Mouse (Mus musculus): ENCODE data around the gene Trhde.

Gene Trhde

DNA sequence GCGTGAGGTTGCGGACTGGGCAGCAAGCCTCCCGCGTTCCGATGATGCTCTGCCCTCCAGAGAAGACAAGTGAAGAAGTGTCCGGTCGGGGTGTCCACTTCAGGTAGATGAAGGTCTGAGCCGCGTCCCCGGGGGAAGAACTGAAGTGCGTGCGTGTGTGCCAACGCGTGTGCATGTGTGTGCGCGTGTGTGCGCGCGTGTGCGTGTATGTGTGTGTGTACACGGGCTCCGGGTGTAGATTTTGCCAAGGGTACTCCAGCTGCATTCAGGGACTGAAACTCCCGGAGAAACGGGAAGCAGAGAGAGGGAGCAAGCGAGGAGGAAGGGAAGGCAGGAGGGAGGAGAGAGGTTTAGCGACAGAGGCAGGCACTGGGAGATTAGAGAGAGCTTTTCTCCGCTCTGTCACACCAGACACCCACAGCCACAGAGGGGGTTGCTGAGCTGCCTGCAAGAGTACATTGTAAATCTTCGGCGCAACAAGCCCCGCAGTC, at the start of gene Trhde:
Trhde (minus strand) TSS at position 147 of the 491 bp plus-strand sequence.
- DNase-seq (ENCODE audit: low read depth, low spot score) = peak; percentile 85

DNA sequence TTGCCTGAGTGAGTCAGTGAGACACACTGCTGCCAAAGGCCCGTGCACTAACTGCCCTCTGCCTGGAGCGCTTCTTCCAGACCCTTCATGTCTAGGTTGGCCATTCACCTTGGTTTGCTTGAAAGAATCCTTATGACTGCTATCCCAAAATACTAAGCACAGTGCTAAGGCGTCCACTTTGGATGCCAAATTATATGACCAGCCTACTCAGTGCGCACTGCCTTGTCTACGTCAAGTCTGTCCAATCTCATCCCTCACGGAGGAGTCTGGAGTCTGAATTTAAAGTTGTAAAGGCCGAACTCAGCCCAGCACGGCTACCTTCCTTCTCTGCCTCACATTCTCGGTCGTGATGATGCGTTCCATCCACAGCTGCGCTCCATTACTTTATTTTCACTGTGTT, 39.9 kb upstream of the Trhde start:
- peak; percentile 20 for DNase-seq (ENCODE audit: low read depth, low spot score)

DNA sequence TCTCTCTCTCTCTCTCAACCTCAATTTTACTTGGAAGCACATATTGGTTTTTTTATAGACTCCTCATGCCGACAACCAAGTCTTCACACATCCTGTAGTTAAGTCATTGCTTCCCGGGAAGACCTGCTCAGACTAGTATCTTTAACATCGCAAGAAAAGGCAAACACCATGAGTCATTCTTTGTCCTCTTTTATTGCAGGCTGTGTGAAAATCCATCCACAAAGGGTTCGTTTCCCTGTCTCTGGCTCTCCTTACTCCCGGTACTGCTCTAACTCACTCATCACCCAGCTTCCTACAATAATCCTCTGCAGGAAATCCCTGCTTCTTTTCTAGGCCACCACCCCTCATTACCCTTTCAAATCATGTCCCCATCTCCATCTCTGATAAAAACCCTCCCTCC, 39.3 kb upstream of the Trhde start:
- peak; percentile 74 for DNase-seq (ENCODE audit: low read depth, low spot score)

DNA sequence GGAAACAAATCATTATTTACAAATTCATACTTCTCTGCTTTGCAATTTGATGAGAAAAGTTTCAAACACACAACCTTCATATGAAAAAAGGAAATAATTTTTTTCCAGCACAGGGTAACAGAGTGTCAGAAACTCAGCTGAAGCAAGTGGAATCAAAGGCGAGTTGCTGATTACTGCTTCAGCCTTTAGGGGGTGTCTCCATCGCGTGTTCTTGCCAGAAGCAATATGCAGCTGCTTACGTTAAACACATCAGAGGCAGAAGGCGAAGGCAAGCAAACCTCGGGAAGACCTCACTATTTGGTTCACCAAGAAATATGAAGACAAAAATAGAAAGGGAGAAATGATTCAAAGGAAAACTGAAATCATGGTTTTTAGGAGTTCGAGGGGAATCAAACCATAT, 29.2 kb upstream of the Trhde start:
- peak; percentile 70 for DNase-seq (ENCODE audit: low read depth, low spot score)

DNA sequence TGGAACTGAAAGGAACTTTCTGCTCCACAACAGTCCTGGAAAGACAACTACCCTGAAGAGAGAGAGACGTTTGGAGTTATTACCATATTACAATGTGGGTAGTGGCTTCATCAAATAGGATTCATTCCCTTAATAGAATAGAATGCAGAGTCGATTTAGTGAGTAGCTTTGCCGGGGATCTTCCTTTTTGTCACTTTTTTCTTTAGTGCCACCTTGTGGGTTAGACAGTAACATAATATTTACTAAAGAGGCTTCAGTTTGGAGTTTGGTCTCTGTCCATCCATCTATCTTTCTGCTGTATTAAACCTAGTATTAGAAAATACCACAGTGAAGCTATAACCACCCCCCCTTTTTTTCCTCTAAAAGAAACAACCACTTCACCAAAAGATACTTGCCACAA, 6.7 kb upstream of the Trhde start:
- DNase-seq (ENCODE audit: low read depth, low spot score) = peak; percentile 36

DNA sequence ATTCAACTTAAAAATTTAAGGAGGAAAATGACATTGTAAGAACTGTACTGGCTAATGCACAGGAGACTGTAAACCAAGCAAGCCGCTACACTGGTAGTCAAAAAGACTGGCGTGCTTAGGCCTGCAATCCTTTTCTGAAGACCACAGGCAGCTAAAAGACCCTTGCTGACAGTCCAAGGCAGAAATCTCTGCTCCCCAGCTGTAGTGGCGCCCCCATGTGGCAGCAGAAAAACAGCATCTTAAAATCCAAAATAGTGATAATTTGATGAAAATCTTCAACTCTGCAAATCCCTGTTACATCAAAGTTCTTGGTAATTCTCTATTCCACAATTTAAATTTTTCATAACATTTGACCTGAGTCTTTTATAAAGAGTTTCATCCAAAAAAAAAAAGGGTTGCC, 3.8 kb upstream of the Trhde start:
- peak; percentile 63 for DNase-seq (ENCODE audit: low read depth, low spot score)

DNA sequence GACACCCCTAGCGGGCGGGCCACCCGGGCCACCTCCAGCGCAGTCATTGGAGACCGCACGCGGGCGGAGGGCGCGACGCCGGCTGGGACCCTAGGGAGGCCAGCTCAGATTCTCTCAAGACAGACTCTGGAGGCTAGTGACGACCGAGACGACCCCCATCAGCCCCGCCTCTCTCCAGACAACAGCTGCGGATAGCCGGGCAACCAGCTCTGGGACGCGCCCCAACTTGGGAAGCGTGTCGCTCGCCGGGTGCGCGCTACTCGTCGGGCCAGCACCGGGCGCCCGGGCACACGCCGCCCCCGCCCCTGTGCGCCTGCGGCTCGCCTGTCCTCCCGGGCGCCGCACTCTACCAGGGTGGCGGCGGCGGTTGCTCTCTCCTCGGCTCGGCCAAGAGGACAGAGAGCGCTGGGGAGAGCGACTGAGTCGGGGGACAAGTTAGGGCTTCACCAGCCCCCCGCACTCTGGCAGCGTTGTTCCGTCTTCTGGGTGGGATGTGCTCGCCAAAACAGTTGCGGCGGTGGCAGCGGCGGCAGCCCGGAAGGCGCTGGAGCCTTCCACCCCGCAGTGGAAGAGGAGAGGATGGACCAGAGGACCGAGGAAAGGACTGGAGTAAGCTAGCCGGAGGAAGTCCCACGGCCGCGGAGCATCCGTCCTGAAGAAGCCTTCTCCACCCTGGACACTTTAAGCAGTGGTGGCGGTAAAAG, 498 bp downstream of the Trhde start:
- peak; percentile 75 for DNase-seq (ENCODE audit: low read depth, low spot score)

DNA sequence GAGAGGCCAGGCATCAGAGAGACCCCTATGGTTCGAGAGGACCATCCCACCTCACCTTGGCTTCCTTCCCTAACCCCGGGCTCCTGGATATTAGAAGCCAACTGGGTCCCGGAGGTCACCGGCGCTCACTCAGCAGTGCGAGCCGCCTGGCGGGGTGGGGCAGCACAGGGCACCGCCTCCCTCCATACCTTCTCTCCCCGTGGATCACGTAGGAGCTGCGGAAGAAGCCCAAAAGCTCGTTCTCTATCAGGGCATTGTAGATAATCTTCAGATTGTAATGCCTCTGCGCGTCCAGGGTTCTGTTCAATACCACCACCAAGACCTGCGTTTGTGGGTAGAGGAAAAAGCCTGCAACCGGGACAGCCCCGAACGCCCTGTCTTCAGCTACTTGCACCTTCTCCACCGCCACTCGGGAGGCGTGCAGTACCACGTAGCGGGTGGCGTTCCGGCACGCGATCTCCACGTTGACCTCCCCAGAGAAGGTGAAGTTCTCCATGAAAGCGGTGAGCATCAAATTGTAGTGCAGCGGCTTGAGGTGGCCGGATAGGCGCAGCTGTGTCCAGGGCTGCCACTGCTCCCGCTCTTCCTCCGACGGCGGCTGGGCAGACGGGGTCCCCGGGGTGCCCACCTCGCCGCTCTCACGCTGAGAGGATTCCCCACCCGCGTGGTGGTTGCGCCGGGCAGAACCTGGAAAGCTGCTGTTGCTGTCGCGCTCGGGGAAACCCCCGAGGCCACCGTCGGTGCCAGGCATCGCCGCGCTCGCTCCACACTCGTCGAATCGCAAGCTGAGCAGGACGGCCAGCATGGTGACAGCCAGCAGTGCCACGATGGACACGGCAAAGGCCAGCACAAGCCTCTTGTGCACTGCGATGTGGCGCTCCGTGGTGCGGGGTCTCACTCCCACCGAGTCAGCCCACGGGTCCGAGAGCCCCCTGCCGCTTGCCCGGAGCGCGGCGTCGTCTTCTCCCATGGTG, 1.5 kb downstream of the Trhde start:
- peak; percentile 68 for DNase-seq (ENCODE audit: low read depth, low spot score)

DNA sequence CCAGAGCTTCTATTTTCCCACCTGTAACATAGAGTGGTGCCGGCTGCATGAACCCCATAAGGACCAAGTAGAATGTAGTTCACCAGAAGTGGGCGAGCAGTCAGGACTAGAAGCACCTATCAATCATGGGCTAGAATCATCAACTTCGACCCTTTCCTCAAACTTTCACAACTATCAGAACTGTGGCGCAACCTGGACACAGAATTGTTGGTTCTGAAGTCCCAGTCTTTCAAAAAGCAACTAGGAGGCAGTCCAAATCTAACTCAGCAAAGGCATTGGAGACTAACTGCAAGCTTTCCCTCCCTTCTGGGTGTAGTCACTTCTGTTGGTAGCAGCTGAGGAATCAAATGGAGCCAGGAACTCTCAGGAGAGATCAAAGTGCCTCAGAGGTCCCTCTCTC, 2.6 kb downstream of the Trhde start:
- peak; percentile 50 for DNase-seq (ENCODE audit: low read depth, low spot score)

DNA sequence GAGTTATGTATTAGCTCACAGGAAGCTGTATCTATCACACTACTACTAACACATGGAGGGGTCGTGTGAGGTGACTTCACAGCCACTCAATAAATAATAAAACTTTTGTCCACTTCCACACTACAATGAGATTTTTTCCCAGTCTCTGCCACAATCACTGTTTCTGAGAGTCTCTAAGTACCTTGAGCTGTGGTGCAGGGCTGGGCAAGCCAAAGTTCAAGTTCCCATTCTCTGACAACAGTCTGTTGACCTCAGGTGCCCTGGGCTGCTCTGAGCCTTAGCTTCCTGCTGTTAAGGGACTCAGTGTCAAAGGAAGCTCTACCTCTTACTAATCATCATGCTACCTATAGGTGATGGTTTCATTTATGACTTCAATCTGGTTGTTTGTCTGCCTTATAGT, 3.3 kb downstream of the Trhde start:
- no peak for DNase-seq (ENCODE audit: low read depth, low spot score)

DNA sequence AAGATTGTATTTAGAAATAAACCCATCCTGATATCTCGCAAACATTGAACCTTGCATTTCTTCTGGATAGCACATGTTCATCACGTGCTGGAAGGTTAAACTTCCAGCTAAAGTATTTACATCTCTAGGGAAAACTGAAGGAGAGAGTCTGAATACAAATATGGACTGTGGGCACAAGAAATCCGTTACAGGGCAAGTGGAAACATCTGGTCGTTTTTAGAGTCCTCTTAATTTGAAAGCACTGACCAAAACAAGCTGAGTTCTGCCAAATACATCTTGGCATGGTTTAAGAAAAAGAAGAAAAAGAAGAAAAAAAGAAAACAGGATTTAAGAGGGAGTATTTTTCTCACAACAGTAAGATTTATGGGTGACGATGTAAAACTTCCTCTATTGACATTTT, 3.9 kb downstream of the Trhde start:
- DNase-seq (ENCODE audit: low read depth, low spot score) = no peak

DNA sequence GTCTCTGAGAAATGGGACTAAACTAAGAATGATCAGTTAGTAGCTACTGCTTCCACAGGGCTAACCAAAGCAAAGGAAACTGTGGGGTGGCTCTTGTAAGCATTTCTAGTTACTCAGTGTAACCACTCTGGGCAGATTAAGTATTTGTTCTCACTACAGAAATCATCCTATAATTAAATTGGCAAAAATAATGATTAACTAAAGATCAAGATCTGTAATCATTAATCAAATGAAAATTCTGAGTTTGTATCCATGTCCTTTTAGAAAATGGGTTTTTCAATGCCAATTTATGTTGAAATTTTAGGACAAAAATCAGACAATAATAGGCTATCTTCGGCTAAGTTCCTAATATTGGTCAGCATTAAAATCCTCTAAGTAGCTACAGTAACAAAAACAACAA, 4.4 kb downstream of the Trhde start:
- no peak for DNase-seq (ENCODE audit: low read depth, low spot score)

DNA sequence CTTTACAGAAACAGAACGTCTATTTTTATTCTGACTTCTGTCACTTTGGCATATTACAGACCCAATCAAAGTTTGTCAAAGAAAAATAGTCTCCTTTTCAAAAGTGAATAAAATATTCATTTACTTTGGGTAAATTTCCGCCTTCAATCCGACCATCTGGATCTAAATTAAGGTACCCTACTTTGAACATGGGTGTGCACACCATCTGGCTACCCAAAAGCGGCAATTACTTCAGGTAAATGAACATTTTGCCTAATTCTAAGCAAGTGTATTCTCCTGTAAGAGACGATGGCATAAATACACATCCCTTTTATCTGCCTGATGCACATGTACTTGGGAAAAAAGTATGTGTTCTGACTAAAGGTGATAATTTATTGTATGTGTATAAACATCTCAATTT, 5.2 kb downstream of the Trhde start:
- peak; percentile 56 for DNase-seq (ENCODE audit: low read depth, low spot score)

DNA sequence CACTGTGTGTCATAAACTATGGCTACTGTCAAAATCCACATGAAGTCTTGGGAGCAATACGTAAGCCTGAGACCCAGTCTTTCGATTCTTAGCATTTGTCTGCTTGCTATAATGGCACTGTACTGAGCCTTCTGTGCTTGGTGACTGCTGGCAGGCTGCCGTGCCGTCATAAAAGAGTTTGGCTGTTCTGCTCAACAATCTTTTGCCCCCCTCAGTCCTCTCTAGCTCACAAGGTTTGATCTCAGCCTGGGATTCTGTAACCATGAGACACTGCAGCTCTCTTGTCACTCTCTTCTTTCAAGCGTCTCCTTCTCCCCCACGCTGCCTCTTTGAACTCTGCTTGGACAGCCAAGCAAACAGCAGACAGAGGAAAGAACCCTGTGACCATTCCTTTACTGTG, 7.9 kb downstream of the Trhde start:
- peak; percentile 51 for DNase-seq (ENCODE audit: low read depth, low spot score)

DNA sequence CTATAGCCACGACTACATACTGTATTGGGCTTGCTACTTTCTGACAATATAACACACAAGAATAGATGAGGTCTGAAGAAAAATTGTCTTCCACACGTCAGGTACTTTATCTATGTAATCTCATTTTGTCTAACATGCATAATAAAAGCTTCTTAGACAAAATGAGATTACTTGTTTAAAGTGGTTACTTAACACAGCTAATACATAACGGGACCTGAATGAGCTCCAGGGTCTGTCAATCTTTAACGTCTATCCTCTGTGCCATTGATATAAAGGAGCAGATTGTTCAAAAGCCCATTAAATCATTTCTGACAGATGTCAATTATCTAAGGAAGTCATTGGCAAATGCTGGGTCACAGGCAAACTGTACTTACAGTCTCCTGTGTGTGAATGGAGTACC, 36.2 kb downstream of the Trhde start:
- DNase-seq (ENCODE audit: low read depth, low spot score) = no peak

DNA sequence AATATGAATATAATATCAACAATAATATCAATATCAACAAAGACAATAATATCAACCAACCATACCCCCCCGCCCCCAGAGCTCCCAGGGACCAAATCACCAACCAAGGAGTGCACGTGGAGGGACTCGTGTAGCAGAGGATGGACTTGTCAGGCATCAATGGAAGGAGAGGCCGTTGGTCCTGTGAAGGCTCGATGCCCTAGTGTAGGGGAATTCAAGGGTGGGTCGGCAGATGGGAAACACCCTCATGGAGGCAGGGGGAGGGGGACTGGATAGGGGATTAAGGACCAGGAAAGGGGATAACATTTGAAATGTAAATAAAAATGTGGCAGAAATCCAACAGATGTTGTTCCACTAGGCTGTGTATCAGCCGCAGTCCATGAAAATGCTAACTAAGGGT, 40.0 kb downstream of the Trhde start:
- DNase-seq (ENCODE audit: low read depth, low spot score) = no peak

DNA sequence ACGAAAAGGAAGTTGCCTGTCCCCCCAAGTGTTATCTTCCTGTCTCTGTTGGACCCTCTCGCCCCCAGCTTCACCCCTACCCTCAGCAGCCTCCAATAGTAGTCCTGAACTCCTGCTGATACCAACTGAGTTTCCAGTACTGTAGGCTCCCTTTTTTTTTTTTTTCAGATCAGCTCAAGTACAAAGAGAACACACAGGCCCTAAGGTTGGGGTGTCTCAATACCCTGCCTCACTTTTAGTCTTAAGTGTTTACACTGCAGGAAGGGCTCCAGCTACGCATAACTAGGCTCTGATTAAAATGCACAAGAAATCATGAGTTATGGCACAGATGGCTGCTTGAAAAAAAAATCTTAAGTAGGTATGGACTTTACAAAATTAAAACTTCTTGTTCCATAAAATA, 42.9 kb downstream of the Trhde start:
- DNase-seq (ENCODE audit: low read depth, low spot score) = no peak

DNA sequence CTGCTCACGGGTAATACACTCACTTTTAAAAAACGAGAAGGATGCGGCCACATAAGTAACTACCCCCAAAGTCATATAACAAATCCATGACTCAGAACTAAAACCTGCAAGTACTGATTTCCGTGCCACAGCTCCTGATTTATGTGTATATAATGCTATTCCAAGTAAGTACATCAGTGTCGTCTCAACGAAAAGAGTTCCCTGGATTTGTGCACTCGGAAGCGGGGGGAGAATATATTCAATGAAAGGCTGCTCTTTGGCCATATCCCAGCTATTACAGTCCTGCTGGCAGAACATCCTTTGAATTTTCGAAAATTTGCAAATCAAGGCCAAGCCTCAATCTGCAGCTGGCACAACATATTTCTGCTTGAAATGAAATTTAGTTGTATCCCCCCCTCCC, 43.5 kb downstream of the Trhde start:
- peak; percentile 37 for DNase-seq (ENCODE audit: low read depth, low spot score)

DNA sequence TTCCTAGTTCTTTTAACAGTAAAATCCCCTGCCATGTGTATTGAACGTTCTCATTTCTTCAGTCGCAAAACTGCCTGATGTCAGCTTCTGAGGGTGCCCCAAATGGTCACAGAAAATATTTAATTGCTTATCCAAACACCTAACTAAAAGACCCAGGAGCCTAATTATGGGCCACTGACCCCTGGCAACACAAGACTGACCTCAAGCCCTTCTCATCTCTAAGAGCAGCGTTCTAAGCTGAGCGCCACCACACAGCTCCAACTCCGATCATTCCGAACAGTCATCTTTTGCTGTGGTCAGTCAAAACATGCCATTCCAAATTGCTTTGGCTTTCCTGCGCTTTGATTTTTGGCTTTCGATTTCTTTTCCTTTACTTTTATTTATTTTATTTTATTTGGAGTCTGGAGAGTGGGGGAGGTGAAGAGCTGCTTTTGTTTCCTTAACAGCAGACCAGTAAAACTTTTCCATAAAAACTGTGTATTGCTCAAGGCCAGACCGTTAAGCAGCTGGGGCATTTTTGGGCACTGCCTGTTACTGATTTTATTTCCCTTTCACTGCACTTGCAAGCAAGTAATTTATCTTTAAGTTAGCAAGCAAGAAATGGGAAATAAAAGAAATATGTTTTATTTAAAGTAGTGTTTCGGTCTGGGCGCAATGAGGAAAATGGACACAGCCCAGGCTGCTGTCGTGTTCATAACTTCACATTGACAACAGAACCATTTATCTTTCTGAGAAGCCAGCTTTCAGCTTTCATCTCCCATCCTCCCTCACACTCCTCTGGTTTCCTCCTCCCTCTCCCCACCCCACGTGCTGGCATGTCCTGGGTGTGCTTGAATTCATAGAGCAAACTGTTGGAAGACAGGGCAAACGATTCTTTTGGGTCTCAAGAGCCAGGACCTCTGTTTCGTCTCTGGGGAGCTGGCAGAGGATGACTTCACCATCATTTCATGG, 59.1 kb downstream of the Trhde start:
- no peak for DNase-seq (ENCODE audit: low read depth, low spot score)

DNA sequence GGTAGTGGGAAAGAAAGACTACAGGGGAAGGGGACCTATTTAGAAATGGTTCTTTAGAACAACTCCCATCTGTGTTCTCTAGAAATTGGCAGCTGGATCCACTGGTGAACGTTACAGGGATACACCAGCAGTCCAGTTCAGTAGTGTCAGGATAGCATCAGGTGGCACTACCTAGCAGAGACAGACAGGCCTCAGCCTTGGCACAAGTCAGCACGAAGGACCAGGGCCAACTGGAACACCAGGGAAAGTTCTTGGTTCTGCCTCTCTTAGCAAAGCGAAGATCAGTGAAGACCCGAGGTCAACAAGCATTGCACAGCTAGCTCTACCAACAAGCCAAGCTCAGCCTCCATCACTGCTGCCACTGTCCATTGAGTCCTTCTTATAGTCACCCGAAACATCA, 62.2 kb downstream of the Trhde start:
- DNase-seq (ENCODE audit: low read depth, low spot score) = no peak

DNA sequence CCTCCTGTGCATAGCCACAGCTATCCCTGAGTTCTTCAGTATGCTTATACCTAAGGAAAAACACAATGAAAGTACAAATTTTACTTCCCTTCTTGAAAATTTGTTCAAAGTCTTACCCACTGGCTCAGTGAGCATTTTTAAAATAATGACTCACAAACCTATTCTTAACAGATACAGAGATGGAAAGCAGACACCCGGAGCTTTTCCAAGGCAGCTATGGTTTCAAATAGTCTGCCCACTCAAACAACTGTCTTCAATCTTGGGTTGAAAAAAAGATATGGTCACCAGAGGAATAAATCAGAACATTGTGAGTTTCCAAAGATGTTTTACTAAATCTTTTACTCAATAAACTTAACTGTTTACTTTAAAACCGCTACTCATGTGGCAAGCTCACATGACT, 64.5 kb downstream of the Trhde start:
- DNase-seq (ENCODE audit: low read depth, low spot score) = peak; percentile 80

DNA sequence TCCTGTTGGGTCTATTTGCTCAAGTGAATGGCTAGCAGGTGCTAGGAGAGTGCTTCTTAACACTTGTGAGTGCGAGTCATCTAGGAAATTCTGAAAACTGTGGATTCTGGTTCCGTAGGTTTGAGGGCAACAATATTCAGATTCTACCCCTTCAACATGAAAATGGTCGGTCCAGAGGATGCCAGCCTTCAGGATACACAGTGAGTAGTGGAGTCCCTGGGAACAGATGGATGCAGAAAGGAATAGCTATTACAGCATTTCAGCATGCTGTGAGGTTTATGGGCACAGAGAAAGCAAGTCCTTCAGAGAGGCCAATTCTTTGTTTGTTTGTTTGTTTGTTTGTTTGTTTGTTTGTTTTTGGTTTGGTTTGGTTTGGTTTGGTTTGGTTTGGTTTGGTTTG, 65.7 kb downstream of the Trhde start:
- DNase-seq (ENCODE audit: low read depth, low spot score) = peak; percentile 49
